Mouse (Mus musculus) adrenal gland, postnatal 0 days (tissue): Measurements from ENCODE around the gene Myo1b. TPM values are rescaled to one million over a fixed set of nuclear protein-coding genes. Genes with fewer than 3 reads are reported as not detected.

Experiments
- polyA plus RNA-seq: library from polyadenylated mRNA; unstranded; fragments of >200 nt; fragmentation: Nextera tagmentation; extraction: Ambion mirVana; gene quantifications from 2 replicates; pipeline ENCODE4 v1.2.1, GENCODE M21; 2015

The Myo1b gene
- 18.3 and 41.7 TPM in 2 replicates for polyA plus RNA-seq

DNA sequence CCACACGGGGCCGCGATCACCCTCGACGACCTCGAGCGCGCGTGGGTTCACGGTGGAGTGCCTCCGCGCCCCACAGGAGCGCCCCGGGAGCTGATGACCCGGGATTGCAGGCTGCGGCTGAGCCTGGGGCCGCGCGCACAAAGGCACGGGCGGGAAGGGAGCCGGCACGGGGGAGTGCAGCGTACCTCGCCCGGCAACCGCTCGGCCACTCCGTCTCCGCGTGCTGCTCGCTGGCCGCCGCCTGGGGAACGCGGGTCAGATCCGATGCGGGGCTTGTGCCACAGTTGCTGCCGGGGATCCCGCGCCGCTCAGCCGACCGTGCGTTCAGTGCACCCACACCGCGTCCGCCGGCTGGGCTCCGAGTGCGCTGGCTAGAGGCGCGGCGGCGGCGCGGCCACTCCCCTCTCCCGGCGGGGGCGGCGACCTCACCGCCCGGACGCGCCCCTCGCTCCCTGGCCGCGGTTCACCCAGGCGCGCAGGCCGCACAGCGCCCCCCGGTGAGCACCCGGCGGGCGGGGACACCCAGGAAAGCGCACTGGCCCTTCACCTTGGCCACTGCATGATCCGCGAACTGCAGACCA, at the start of gene Myo1b:
Myo1b (minus strand) TSS at position 496 of the 581 bp plus-strand sequence.

Other genes with a start within 250 kb of the Myo1b start
- 0.39 and 0.88 TPM in 2 replicates for gene Stat4, start 71.1 kb upstream of the Myo1b start, polyA plus RNA-seq
- gene Stat1, start 203.4 kb upstream of the Myo1b start, polyA plus RNA-seq: 29.4 and 67.8 TPM in 2 replicates